Mouse (Mus musculus) ES-Bruce4 (cell line): ENCODE data around the gene Gm525. TPM values are rescaled to one million over a fixed set of nuclear protein-coding genes. Genes with fewer than 3 reads are reported as not detected.

Experiments
- H3K27ac ChIP-seq: 2 replicates; pipeline ENCODE4 v1.5.1; 2012; ENCODE audit warnings: low read length, inconsistent platforms; ENCODE audit not compliant: insufficient read depth
- H3K27me3 ChIP-seq: 2 replicates; pipeline ENCODE4 v1.6.1; 2012; ENCODE audit warnings: mild to moderate bottlenecking, low read length, inconsistent platforms; ENCODE audit not compliant: control insufficient read depth, poor library complexity, insufficient read depth, severe bottlenecking
- H3K36me3 ChIP-seq: 2 replicates; pipeline ENCODE4 v1.6.1; 2012; ENCODE audit warnings: inconsistent platforms, mild to moderate bottlenecking, low read length, moderate library complexity; ENCODE audit not compliant: control insufficient read depth, poor library complexity, insufficient read depth, severe bottlenecking
- H3K4me1 ChIP-seq: one replicate; pipeline ENCODE4 v1.8.1; 2011; ENCODE audit warnings: low read length; ENCODE audit not compliant: control insufficient read depth, insufficient read depth
- H3K4me3 ChIP-seq: 2 replicates; pipeline ENCODE4 v1.5.1; 2011; ENCODE audit warnings: low read depth, mild to moderate bottlenecking, low read length
- H3K9ac ChIP-seq: 2 replicates; pipeline ENCODE4 v1.6.1; 2012; ENCODE audit warnings: low read depth, mild to moderate bottlenecking, inconsistent platforms; ENCODE audit not compliant: poor library complexity, severe bottlenecking
- H3K9me3 ChIP-seq: replicated peaks from 2 replicates; pipeline ENCODE4 v1.6.1; 2012; ENCODE audit warnings: mild to moderate bottlenecking, low read length, inconsistent platforms; ENCODE audit not compliant: control insufficient read depth, poor library complexity, insufficient read depth, severe bottlenecking
- CTCF ChIP-seq: IDR thresholded peaks from one replicate; pipeline ENCODE4 v1.8.1; 2011; ENCODE audit warnings: low read depth, low read length
- EP300 ChIP-seq: IDR thresholded peaks from 2 replicates; pipeline ENCODE4 v1.6.1; 2011; ENCODE audit warnings: low read depth, low read length; ENCODE audit not compliant: insufficient read depth
- POLR2A ChIP-seq: IDR thresholded peaks from one replicate; pipeline ENCODE4 v1.8.1; 2011; ENCODE audit warnings: low read length; ENCODE audit not compliant: insufficient read depth
- polyA plus RNA-seq: library from polyadenylated mRNA; stranded (reverse); fragments of >200 nt; gene quantifications from 2 replicates; pipeline ENCODE4 v1.2.4, GENCODE M21; 2011; ENCODE audit warnings: low read depth; ENCODE audit not compliant: missing spikeins, insufficient read depth, insufficient read length

Gm525 gene
- not detected in 2 replicates for polyA plus RNA-seq

DNA sequence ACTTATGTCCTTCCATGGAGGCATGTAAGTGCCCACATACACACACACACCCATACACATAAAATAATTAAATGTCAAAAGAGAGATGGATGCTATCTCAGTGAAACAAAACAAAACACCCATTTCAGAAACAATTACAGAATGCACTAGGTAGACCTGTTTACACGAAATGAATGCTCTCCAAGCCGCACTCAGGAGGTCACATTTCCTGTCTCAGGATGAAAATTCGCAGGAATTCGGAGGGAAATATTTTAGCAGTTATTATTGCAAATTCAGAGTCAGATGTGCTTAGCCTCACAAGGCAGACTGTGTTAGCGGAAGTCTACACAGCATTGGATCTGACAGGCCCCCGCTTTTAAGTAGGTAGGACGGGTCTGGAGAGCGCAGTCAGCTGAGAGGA lies at the start of gene Gm525:
Gene Gm525, plus strand, starts transcription at position 301 of the 400 bp plus-strand sequence.
- peaks cover 2% of the 10 kb centered on the region for H3K4me1 ChIP-seq
- no peak within 1 kb of the TSS for H3K4me3 ChIP-seq
- no peak within 1 kb of the TSS for H3K27ac ChIP-seq
- H3K36me3 ChIP-seq, result no peaks in the 10 kb centered on the region
- no peaks in the 10 kb centered on the region for H3K27me3 ChIP-seq
- no peak within 1 kb of the TSS for H3K9ac ChIP-seq
- no peaks in the 10 kb centered on the region for H3K9me3 ChIP-seq
- TF ChIP-seq CTCF (no peak), POLR2A (no peak), EP300 (no peak)

DNA sequence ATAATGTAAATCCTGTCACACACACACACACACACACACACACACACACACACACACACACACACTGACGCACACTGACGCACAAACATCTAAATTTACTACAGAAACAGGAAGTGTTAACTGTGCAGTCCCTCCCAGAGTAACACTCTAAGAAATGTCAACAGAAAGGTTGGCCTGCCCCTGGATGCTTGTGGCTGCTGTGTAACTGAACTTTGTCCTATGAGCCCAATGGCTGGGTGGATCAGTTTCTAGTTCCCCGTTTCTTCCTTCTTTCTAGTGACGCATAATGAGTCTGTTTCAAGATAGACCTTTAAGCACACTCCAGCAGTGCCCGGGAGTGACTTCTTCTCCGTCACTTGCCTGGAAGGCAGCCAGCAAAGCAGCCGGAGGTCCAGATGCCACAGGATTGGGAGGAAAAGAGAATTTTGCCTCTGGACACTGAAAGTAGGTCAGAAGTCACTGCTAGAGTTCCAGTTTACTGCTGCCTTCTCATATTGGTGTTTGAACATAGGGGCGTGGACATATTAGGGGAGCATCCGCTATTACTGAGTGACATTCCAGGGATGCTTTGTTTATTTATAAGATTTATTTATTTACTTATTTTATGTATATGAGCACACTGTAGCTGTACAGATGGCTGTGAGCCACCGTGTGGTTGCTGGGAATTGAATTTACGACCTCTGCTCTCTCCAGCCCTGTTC lies 49.3 kb upstream of the Gm525 start:
- H3K9me3 ChIP-seq, result no peaks in the 10 kb centered on the region
- no peaks in the 10 kb centered on the region for H3K27me3 ChIP-seq
- H3K4me1 ChIP-seq, result peaks cover 20% of the 10 kb centered on the region
- peaks cover 1% of the 10 kb centered on the region; the same call in 1 of the 2 replicates for H3K36me3 ChIP-seq
- H3K9ac ChIP-seq, result no peak overlapping the region
- no peak overlapping the region for H3K27ac ChIP-seq
- no peak for TF ChIP-seq POLR2A
- no peak for TF ChIP-seq EP300
- no peak for TF ChIP-seq CTCF
- no peak overlapping the region for H3K4me3 ChIP-seq

DNA sequence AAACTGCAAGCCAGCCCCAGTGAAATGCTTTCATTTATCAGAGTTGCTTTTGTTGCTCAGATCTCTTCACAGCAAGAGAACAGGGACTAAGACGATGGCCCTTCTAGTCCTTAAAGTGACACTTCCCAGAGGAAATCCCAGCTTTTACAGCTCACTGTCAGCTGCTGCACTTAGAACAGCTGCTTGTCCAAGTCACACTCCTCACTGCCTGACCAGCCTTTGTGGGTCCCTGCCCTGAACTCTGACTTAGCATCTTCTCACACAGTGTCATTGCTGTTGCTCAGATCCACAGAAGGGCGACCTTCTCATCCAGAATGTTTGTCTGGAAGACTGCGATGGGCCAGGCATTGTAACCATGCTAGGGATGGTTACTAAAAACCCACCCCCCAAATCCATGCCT lies 48.0 kb upstream of the Gm525 start:
- H3K9ac ChIP-seq, result no peak overlapping the region
- H3K4me1 ChIP-seq, result peaks cover 21% of the 10 kb centered on the region
- no peak overlapping the region for H3K4me3 ChIP-seq
- TF ChIP-seq EP300, result no peak
- TF ChIP-seq CTCF, result no peak
- no peak for TF ChIP-seq POLR2A
- no peaks in the 10 kb centered on the region for H3K9me3 ChIP-seq
- H3K27ac ChIP-seq, result no peak overlapping the region
- H3K27me3 ChIP-seq, result no peaks in the 10 kb centered on the region
- H3K36me3 ChIP-seq, result no peaks in the 10 kb centered on the region

DNA sequence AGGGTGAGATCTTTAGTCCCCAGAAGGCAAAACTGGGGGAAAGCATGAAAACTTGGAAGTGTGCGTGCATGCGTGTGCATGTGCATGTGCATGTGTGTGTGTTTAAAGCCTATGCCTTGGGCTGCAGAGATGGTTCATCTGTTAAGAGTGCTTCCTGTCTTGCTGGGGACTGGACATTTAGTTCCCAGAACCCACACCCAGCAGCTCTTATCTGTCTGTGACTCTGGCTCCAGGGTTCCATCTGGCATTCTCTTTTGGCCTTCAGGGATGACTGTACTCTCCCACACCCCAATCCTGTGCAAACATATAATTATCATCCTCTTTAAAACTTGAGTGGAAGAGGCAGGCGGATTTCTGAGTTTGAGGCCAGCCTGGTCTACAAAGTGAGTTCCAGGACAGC lies 47.5 kb upstream of the Gm525 start:
- no peak overlapping the region for H3K4me3 ChIP-seq
- no peak for TF ChIP-seq EP300
- H3K9me3 ChIP-seq, result no peaks in the 10 kb centered on the region
- no peaks in the 10 kb centered on the region for H3K27me3 ChIP-seq
- no peak overlapping the region for H3K9ac ChIP-seq
- peaks cover 19% of the 10 kb centered on the region for H3K4me1 ChIP-seq
- H3K27ac ChIP-seq, result no peak overlapping the region
- H3K36me3 ChIP-seq, result no peaks in the 10 kb centered on the region

DNA sequence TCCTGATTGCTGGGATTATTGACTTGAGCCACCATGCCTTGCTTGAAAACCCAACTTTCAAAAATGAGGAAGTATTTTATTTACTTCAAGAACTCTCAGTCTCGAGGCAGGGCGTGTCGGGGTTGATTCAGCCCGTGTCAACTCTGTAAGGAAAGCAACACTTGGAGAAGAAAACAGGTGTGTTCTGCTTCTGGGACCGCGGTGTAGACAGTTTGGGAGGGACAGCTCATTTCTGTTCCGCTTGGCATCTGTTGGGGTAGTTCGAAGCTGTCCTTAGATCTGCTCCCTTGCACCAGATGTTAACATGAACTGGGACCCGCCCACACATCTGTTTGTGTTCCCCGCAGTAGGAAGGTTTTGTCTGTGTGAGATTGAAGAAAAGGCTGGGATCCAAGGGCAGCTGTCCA lies 45.7 kb upstream of the Gm525 start:
- Histone ChIP-seq H3K36me3 (no peaks in the 10 kb centered on the region), H3K27me3 (no peaks in the 10 kb centered on the region), H3K27ac (no peak overlapping the region), H3K4me3 (no peak overlapping the region), H3K4me1 (peaks cover 12% of the 10 kb centered on the region), H3K9me3 (no peaks in the 10 kb centered on the region), H3K9ac (no peak overlapping the region)
- no peak for TF ChIP-seq POLR2A
- TF ChIP-seq EP300, result 0 out of 2 replicates have a peak, but pooled peaks have one; percentile 23

DNA sequence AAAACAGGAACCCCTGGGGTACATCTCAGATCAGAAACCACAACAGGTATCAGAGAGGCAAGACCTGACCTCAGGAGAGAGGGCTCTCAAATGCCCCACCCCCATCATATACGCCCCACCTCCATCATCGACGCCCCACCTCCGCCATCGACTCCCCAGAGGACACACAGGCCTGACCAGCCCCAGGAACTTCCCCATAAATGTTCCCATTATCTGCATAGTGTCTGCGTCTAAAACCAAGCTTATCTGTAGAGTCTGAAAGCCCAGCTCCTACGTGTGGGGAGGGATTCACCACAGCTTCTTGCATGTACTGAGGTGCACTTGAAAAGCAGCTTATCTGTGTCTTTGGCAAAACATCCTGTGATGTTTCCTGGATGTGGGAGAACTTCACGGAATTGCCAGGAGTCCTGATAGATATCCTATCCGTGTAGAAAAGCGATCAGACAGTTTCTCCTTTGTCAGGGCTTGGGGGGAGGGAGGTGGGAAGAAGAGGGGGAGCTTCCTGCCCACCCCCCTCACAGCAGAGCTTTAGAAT lies 44.7 kb upstream of the Gm525 start:
- H3K27ac ChIP-seq, result no peak overlapping the region
- TF ChIP-seq POLR2A (no peak), CTCF (no peak), EP300 (no peak)
- no peak overlapping the region for H3K4me3 ChIP-seq
- H3K9ac ChIP-seq, result no peak overlapping the region
- peaks cover 12% of the 10 kb centered on the region for H3K4me1 ChIP-seq
- H3K9me3 ChIP-seq, result no peaks in the 10 kb centered on the region
- no peaks in the 10 kb centered on the region for H3K36me3 ChIP-seq
- H3K27me3 ChIP-seq, result no peaks in the 10 kb centered on the region
